Mouse (Mus musculus) midbrain, embryonic 11.5 days (tissue): Measurements from ENCODE around the gene Zfp981. TPM values are rescaled to one million over a fixed set of nuclear protein-coding genes. Genes with fewer than 3 reads are reported as not detected.
"Not testable (repeated sequence)": the region's sequence is repeated elsewhere in the genome, so short reads cannot be mapped to it uniquely, and the experiment has no call there.

Experiments used
- ATAC-seq: fragments of 200-750 bp; cut with Nextera tagmentation; 2 replicates; pipeline ENCODE4 v1.8.0; 2017; ENCODE audit warnings: moderate TSS enrichment, moderate library complexity; ENCODE audit not compliant: low FRiP score
- DNase-seq: peaks from one replicate; pipeline ENCODE4 v3.0.0; 2015; ENCODE audit warnings: low spot score; ENCODE audit errors: missing footprints
- H3K27ac ChIP-seq: fragments of 300-500 bp; sonication (generic); 2 replicates; pipeline ENCODE4 v1.5.1; 2014; ENCODE audit warnings: low read depth, low read length
- H3K27me3 ChIP-seq: fragments of 300-500 bp; sonication (generic); 2 replicates; pipeline ENCODE4 v1.6.1; 2014; ENCODE audit warnings: mild to moderate bottlenecking, low read length, moderate library complexity, mixed read lengths; ENCODE audit not compliant: control insufficient read depth, insufficient read depth
- H3K36me3 ChIP-seq: fragments of 300-500 bp; sonication (generic); 2 replicates; pipeline ENCODE4 v1.6.1; 2014; ENCODE audit warnings: mild to moderate bottlenecking, low read length, moderate library complexity, mixed read lengths; ENCODE audit not compliant: control insufficient read depth, insufficient read depth
- H3K4me1 ChIP-seq: fragments of 300-500 bp; sonication (generic); 2 replicates; pipeline ENCODE4 v1.6.1; 2014; ENCODE audit warnings: low read length; ENCODE audit not compliant: control insufficient read depth, insufficient read depth
- H3K4me2 ChIP-seq: fragments of 300-500 bp; sonication (generic); 2 replicates; pipeline ENCODE4 v1.6.1; 2014; ENCODE audit warnings: mild to moderate bottlenecking, moderate library complexity
- H3K4me3 ChIP-seq: fragments of 300-500 bp; sonication (generic); 2 replicates; pipeline ENCODE4 v1.5.1; 2014; ENCODE audit warnings: low read depth, low read length
- H3K9ac ChIP-seq: fragments of 300-500 bp; sonication (generic); 2 replicates; pipeline ENCODE4 v1.6.1; 2014; ENCODE audit warnings: low read length
- H3K9me3 ChIP-seq: fragments of 300-500 bp; sonication (generic); 2 replicates; pipeline ENCODE4 v1.6.1; 2016; ENCODE audit warnings: low read length; ENCODE audit not compliant: control insufficient read depth
- WGBS: fragments of 180-500 bp; shearing (Covaris S2); extraction: QIAGEN DNeasy Blood & Tissue Kit; methylation state at CpG from one replicate; pipeline ENCODE4 v1.1.7; 2014; 5-methylcytosine and 5-hydroxymethylcytosine counted together
- polyA plus RNA-seq: library from polyadenylated mRNA; unstranded; fragments of >200 nt; fragmentation: Nextera tagmentation; extraction: Ambion mirVana; gene quantifications from 2 replicates; pipeline ENCODE4 v1.2.1, GENCODE M21; 2014

Gene Zfp981
- polyA plus RNA-seq, result not detected in 2 replicates

DNA sequence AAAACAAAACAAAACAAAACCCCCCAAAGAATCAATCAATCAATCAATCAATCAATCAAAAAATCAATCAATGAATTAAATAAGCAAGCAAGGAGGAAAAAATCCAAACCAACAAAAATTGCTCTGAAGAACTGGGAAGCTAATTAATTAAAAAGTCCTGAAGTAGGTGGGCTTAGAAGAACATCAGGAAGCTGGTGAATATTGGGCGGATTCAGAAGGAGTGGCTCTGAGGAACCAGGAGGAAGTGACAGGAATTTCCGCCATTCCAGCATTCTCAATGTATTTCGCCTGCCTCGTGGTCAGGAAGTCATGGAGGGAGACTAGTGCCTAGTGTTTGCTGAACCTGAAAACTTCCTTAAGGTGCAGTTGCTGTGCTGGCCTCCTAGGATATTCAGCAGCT, at the start of gene Zfp981:
Gene Zfp981 (plus strand): TSS at position 301 of the 400 bp plus-strand sequence.
- not testable (repeated sequence) for DNase-seq, H3K9ac ChIP-seq, H3K4me3 ChIP-seq, H3K27ac ChIP-seq, H3K27me3 ChIP-seq, H3K4me1 ChIP-seq, ATAC-seq, H3K4me2 ChIP-seq, H3K36me3 ChIP-seq
- peaks cover 27% of the 10 kb centered on the region for H3K9me3 ChIP-seq
- WGBS, result 85% methylated on average over 4 of the region's 4 CpGs

DNA sequence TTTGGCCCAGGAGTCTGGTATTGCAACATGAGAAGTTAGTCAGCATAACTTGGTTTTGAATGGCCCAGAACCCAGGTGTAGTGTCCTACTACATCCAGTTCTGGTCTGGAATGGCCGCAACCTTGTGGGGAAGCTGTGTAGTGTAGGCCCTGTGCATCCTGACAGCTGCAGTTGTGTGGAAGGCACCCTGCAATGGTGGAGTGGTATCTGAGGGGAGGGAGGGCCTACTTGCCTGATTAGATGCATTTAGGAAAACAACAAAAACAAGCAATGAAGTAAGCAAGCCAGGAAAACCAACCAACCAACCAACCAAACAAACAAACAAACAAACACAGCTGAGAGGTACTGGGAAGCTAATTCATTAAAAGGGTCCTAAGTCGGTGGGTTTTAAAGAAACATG, 49.3 kb upstream of the Zfp981 start:
- H3K9me3 ChIP-seq, result peaks cover 45% of the 10 kb centered on the region
- peak; percentile 76 for DNase-seq
- H3K27ac ChIP-seq, H3K36me3 ChIP-seq, H3K4me3 ChIP-seq, ATAC-seq, H3K9ac ChIP-seq, H3K27me3 ChIP-seq, H3K4me2 ChIP-seq, H3K4me1 ChIP-seq: not testable (repeated sequence)
- 94% methylated on average over 2 of the region's 2 CpGs for WGBS

DNA sequence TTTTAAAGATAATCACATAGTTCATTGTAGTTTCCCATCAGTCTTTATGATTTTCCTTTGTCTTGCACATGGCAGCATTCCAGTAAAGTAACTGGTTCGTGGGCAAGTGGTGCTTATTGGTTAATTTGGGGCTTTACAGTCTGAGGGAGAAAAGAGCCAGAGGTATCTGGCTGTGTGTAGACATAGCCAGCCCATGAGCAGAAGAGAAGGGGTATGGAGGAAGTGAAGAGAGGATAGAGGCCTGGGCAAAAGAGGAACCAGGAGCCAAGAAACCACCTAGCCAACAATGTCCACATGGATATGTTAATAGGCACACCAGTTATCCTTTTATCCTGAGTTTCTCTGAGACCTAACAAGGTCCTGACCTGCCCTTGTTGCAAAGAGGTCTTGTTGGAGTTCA, 47.7 kb upstream of the Zfp981 start:
- peak; percentile 79 for DNase-seq
- H3K9me3 ChIP-seq, result peaks cover 49% of the 10 kb centered on the region
- H3K27ac ChIP-seq, H3K27me3 ChIP-seq, H3K9ac ChIP-seq, H3K4me3 ChIP-seq, H3K4me2 ChIP-seq, H3K36me3 ChIP-seq, H3K4me1 ChIP-seq, ATAC-seq: not testable (repeated sequence)
- 71% methylated on average over 1 of the region's 1 CpGs for WGBS

DNA sequence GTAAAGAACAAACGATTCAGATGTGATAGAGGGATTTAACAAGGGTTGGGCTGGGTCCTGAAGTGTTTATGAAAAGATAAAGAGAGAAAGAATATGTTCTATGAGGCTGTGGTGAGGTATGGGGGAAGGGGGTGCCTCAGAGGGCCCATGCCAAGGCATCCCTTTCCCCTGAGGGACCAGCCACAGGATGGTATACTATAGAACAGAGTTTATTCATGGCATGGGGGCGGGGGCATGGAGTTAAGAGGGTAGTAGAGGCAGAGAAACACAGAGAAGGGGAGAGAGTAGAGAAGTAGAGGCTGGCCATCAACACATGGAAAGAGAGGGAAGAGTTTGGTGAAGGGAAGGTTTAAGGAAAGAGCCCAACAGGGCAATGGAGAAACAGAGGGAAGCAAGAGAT, 46.9 kb upstream of the Zfp981 start:
- Histone ChIP-seq H3K27me3 (no peaks in the 10 kb centered on the region), H3K4me2 (no peak overlapping the region), H3K4me3 (no peak overlapping the region), H3K36me3 (peaks cover 2% of the 10 kb centered on the region; the same call in 1 of the 2 replicates), H3K9ac (no peak overlapping the region), H3K27ac (no peak overlapping the region), H3K4me1 (no peaks in the 10 kb centered on the region), H3K9me3 (peaks cover 49% of the 10 kb centered on the region)
- DNase-seq (peak; percentile 81), ATAC-seq (peak; percentile 22; the same call in 1 of the 2 replicates)
- 51% methylated on average over 2 of the region's 2 CpGs for WGBS

DNA sequence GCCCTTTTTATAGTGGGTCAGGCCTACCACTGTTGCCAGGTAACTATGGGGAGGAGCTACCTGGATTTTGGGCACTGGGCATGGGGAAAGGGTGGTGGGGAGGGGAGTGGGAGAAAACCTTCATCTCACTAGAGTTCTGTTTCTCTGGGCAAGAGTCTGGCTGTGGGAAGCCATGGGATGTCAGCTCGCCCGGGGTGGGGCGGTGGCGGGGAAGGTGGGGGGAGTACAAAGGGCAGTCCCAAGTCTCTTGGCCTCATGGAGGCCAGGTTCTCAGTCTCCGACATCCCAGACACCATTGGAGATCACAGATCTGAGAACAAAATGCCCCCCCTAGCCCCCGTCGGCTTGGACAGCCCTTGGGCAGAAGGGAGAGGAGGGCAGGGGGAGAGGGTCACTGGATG, 46.5 kb upstream of the Zfp981 start:
- no peak overlapping the region for H3K27ac ChIP-seq

DNA sequence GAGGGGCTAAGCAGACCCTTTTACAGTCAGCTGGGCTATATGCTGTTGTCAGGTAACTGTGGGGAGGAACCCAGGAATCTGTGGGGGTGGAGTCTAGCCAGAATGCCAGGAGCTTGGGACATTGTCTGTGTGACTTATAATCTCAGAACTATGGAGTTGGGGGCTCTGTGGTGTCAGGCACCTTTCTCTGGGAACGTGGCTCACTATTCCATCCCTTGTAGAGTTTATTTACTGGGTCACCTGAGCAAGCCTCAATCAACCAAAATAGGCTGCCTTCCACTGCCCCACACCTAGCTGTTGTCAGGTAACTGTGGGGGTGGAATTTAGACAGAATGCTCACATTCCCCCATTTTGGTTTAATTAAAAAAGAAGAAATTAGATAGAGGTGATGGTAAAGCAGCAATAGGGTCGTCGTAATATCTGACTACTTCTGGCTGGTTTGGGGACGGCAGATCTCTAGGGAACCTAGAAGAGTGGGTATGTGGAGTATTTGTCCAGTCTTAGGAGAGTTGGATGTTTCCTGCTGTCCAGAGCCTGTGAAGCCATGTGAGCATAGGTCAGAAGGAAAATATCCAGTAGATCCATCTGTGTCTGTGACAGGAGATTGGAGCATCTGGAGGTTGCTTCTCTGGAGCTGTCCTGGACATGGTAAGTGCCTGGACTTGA, 45.6 kb upstream of the Zfp981 start:
- Histone ChIP-seq H3K27ac (no peak overlapping the region), H3K4me1 (no peaks in the 10 kb centered on the region), H3K4me2 (no peak overlapping the region), H3K9me3 (peaks cover 52% of the 10 kb centered on the region), H3K36me3 (peaks cover 2% of the 10 kb centered on the region; the same call in 1 of the 2 replicates), H3K27me3 (no peaks in the 10 kb centered on the region), H3K4me3 (no peak overlapping the region), H3K9ac (no peak overlapping the region)
- DNase-seq (peak; percentile 75), ATAC-seq (no peak; the same call in 1 of the 2 replicates)
- 72% methylated on average over 4 of the region's 4 CpGs for WGBS

More for the DNA sequence above, 46.5 kb upstream of the Zfp981 start:
- 95% methylated on average over 7 of the region's 7 CpGs for WGBS
- DNase-seq (no peak), ATAC-seq (peak; percentile 53)
- H3K27me3 ChIP-seq, result no peaks in the 10 kb centered on the region
- H3K36me3 ChIP-seq, result peaks cover 2% of the 10 kb centered on the region; the same call in 1 of the 2 replicates
- peaks cover 49% of the 10 kb centered on the region for H3K9me3 ChIP-seq
- no peak overlapping the region for H3K4me2 ChIP-seq
- no peaks in the 10 kb centered on the region for H3K4me1 ChIP-seq
- no peak overlapping the region for H3K4me3 ChIP-seq
- H3K9ac ChIP-seq, result no peak overlapping the region

DNA sequence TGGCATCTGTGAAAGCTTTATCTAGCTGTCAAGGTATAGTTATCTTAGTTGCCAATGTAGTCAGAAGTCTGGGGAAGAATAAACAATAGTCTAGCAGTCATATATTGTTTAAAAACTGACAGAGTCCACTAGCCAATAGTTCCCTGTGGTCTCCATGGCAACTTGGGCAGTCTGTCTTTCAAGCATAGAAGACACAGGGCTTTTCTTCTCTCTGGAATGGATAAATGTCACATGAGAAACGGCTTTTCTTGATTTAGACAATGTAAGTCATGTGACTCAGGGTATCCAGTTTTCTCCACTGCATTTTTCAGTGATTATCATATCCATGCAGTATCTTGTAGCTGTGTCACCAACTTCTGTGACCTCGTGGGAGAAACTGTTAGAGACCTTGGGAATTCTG, 44.7 kb upstream of the Zfp981 start:
- no peaks in the 10 kb centered on the region for H3K27me3 ChIP-seq
- ATAC-seq (no peak; the same call in 1 of the 2 replicates), DNase-seq (peak; percentile 51)
- no peaks in the 10 kb centered on the region for H3K4me1 ChIP-seq
- H3K27ac ChIP-seq, result no peak overlapping the region
- peaks cover 52% of the 10 kb centered on the region for H3K9me3 ChIP-seq
- H3K4me3 ChIP-seq, result no peak overlapping the region
- H3K36me3 ChIP-seq, result peaks cover 2% of the 10 kb centered on the region; the same call in 1 of the 2 replicates
- 75% methylated on average over 2 of the region's 2 CpGs for WGBS
- no peak overlapping the region for H3K4me2 ChIP-seq
- no peak overlapping the region for H3K9ac ChIP-seq

DNA sequence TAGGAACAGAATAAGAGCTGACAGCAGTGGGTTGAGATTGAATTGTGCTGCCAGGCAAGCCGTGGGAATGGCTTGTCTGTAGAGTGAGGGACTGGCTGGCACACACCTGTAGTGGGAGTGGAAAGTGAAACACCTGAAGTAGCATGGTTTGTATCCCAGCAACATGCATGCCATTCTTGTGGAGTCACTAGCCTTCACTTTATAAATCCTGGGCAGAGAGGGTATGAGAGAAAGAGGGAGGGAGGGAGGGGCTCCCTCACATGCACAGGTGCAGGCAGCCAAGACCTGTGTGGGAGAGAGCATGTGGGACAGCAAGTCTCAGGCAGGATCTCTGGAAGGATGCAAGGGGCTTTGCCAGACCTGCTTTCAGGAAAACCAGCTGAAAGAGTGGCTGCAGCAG, 44.1 kb upstream of the Zfp981 start:
- ATAC-seq (peak; percentile 40), DNase-seq (peak; percentile 79)
- Histone ChIP-seq H3K36me3 (peaks cover 2% of the 10 kb centered on the region; the same call in 1 of the 2 replicates), H3K9ac (no peak overlapping the region), H3K27me3 (no peaks in the 10 kb centered on the region), H3K27ac (no peak overlapping the region), H3K4me3 (no peak overlapping the region), H3K9me3 (peaks cover 49% of the 10 kb centered on the region), H3K4me1 (no peaks in the 10 kb centered on the region), H3K4me2 (no peak overlapping the region)
- WGBS, result 85% methylated on average over 1 of the region's 1 CpGs

DNA sequence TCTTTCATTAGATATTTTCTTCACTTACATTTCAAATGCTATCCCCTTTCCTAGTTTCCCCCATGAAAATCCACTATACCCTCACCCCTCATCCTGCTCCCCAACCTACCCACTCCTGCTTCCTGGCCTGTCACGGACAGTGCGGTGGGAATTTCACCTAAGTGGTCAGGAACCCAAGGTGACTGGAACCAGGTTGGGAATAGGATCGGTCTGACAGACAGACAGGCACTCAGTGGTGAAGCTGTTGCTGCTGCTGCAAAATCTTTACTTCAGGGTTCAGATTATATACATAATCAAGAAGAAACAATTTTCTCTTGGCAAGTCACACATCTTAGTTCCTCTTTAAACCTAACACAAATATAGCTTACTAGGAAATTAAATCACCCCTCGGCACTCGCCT, 42.0 kb upstream of the Zfp981 start:
- not testable (repeated sequence) for H3K4me2 ChIP-seq, H3K9ac ChIP-seq, H3K36me3 ChIP-seq, H3K4me1 ChIP-seq, H3K4me3 ChIP-seq, ATAC-seq, H3K27ac ChIP-seq, H3K27me3 ChIP-seq
- H3K9me3 ChIP-seq, result peaks cover 37% of the 10 kb centered on the region
- peak; percentile 47 for DNase-seq
- 78% methylated on average over 5 of the region's 5 CpGs for WGBS
